Mouse (Mus musculus): Measurements from ENCODE around the gene Baiap2. TPM values are rescaled to one million over a fixed set of nuclear protein-coding genes. Genes with fewer than 3 reads are reported as not detected.

Gene Baiap2
- polyA plus RNA-seq, 3 experiments from 2014 or later, result 8.1 to 12.1 (median 9.6) TPM

DNA sequence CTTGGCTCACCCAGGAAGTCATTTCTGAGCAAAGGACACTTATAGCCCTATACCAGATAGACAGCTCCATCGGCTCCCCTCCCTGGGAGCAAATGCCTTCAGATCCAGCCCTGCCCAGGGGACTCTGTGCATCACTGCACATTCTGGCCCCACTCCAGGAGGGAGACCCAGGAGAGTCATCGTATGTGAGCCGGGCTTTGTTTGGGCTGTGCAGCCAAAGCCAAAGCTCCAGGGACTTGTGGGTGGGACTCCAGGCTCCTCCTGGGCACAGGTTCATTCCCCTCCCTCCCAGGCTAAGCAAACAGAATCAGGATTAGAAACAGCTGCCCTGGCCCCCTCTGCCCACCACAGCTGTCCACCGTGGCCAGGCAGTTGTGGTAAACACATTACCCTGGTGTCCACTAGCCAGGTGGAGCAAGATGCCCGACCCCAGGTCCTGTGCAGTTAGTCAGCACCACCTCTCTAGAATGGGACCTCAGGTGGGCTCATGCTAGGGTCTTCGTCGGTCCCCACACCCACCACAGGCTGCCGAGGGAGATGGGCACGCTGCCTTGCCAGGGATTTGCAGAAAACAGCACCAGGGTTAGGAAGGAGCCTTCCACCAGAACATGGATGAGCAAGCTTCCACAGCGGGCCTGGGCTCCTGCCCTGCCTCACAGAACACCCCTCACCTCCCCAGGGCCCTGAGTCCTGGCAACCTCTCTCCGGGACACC lies 103.4 kb downstream of the Baiap2 start:
- ATAC-seq, result no peak

- no peak for ATAC-seq
Observed at GRCm38 (mm10) chr11:120046553-120047191, 104.1 kb downstream of the Baiap2 start, which contains the start of gene Aatk. Gene Aatk (minus strand): TSS chr11:120047167.

GRCm38 (mm10) chr11:120047531-120048251 lies 105.1 kb downstream of the Baiap2 start:
- no peak for ATAC-seq

DNA sequence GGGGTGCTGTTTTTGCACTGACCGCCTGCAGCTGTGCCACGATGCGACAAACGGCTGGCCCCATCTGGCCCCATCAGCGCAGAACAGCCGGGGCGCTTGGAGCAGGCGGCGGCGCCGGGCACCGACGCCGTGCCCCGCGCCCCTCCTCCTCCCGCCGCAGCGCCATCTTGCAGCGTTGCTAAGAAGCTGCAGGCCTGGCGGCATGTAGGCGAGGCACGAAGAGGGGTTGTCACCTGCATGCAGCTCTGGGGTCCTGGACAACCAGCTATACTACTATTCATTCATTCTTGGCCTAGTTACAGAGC lies 105.6 kb downstream of the Baiap2 start:
- ATAC-seq, result no peak

GRCm38 (mm10) chr11:120049067-120049466 lies 106.5 kb downstream of the Baiap2 start:
- no peak for ATAC-seq

- ATAC-seq, result no peak
Observed at GRCm38 (mm10) chr11:120051124-120051811, 108.7 kb downstream of the Baiap2 start.

GRCm38 (mm10) chr11:120052274-120052673 lies 109.7 kb downstream of the Baiap2 start:
- ATAC-seq, result no peak

- ATAC-seq, result no peak
Observed at GRCm38 (mm10) chr11:120053846-120054245, 111.3 kb downstream of the Baiap2 start.

DNA sequence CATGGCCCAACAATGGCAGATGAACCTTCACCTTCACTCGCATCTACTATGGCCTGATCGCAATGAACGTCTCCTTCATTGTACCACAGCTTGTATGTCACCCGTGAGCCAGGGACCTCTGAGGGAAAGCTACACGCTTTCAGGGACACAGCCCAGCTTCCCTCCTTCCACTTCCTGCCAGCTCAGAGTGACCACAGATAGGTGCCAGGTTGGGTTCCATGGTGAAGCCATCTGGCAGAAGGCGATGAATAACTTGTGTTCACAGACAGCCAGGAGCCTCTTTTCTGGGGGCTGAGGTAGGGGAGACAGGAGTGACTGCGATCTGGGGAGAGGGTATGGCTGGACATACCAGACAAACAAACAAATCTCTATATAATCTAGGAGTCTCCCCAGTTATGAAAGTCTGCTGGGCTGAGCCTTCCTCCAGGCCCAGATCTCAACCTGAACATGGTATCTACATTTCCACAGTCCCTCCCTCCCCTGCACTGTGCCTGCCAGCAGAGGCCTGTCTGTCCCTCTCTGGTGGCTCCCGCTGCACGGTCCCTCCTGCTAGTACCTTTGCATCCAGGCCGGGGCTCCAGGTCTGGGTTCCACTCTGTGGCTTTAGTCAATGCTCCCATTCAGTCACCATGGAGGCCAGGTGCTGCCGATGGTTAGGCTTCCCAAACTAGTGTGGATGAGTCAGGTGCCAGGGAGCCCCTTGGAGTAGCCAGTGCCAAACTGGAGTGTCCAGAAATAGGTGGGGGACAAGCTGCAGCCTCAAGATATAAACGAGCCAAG lies 113.6 kb downstream of the Baiap2 start:
- no peak for ATAC-seq

Other genes with a start within 250 kb of the Baiap2 start
- gene Chmp6, start 29.3 kb upstream of the Baiap2 start, polyA plus RNA-seq (2017; shearing (Covaris generic)), result 10 to 100 TPM; 43.9 to 55.0 (median 52.0) TPM
- not detected for gene Aatk, start 104.4 kb downstream of the Baiap2 start, polyA plus RNA-seq (2017; shearing (Covaris generic))
- gene Cep131, start 144.1 kb downstream of the Baiap2 start, polyA plus RNA-seq (2017; shearing (Covaris generic)), result under 1 TPM; 0.28 to 0.48 (median 0.29) TPM
- 10 to 100 TPM in 1 of 3 experiments, 1 to 10 TPM in 2; 8.1 to 12.5 (median 9.3) TPM for gene Tepsin, start 156.0 kb downstream of the Baiap2 start, polyA plus RNA-seq (2017; shearing (Covaris generic))
- gene Ndufaf8, start 156.2 kb downstream of the Baiap2 start, polyA plus RNA-seq (2017; shearing (Covaris generic)), result 10 to 100 TPM; 88.3 to 98.3 (median 92.6) TPM
- gene Slc38a10, start 208.6 kb downstream of the Baiap2 start, polyA plus RNA-seq (2017; shearing (Covaris generic)), result 10 to 100 TPM; 39.7 to 62.8 (median 44.1) TPM

Data from inflammation-experienced regulatory T-cells, adult 6 months (primary cell).